Mouse (Mus musculus) stomach, embryonic 15.5 days (tissue): ENCODE measurements around the gene Gucy2g. TPM values are rescaled to one million over a fixed set of nuclear protein-coding genes. Genes with fewer than 3 reads are reported as not detected.

ENCODE experiments used
- ATAC-seq: fragments of 200-750 bp; cut with Nextera tagmentation; 2 replicates; pipeline ENCODE4 v1.8.0; 2017; ENCODE audit warnings: low read depth, moderate number of reproducible peaks, moderate TSS enrichment; ENCODE audit not compliant: insufficient read depth, low FRiP score
- H3K27ac ChIP-seq: fragments of 300-500 bp; sonication (generic); 2 replicates; pipeline ENCODE4 v1.5.1; 2015; ENCODE audit warnings: mild to moderate bottlenecking, inconsistent platforms
- H3K27me3 ChIP-seq: fragments of 300-500 bp; sonication (generic); replicated peaks from 2 replicates; pipeline ENCODE4 v1.6.1; 2015; ENCODE audit warnings: inconsistent platforms
- H3K36me3 ChIP-seq: fragments of 300-500 bp; sonication (generic); 2 replicates; pipeline ENCODE4 v1.6.1; 2015; ENCODE audit warnings: inconsistent platforms
- H3K4me1 ChIP-seq: fragments of 300-500 bp; sonication (generic); 2 replicates; pipeline ENCODE4 v1.6.1; 2015; ENCODE audit warnings: inconsistent platforms
- H3K4me2 ChIP-seq: fragments of 300-500 bp; sonication (generic); 2 replicates; pipeline ENCODE4 v1.6.1; 2015; ENCODE audit warnings: mild to moderate bottlenecking, inconsistent platforms
- H3K4me3 ChIP-seq: fragments of 300-500 bp; sonication (generic); replicated peaks from 2 replicates; pipeline ENCODE4 v1.5.1; 2015; ENCODE audit warnings: inconsistent platforms
- H3K9ac ChIP-seq: fragments of 300-500 bp; sonication (generic); 2 replicates; pipeline ENCODE4 v1.6.1; 2015; ENCODE audit warnings: inconsistent platforms
- H3K9me3 ChIP-seq: fragments of 300-500 bp; sonication (generic); 2 replicates; pipeline ENCODE4 v1.6.1; 2016; ENCODE audit warnings: inconsistent platforms
- WGBS: fragments of 180-500 bp; shearing (Covaris S2); methylation state at CpG from one replicate; pipeline ENCODE4 v1.1.7; 2015; 5-methylcytosine and 5-hydroxymethylcytosine counted together
- polyA plus RNA-seq: library from polyadenylated mRNA; unstranded; fragments of >200 nt; fragmentation: Nextera tagmentation; extraction: Ambion mirVana; gene quantifications from 2 replicates; pipeline ENCODE4 v1.2.1, GENCODE M21; 2015

The Gucy2g gene
- 0.05 and 0.08 TPM in 2 replicates for polyA plus RNA-seq

- Histone ChIP-seq H3K36me3 (no peaks in the 10 kb centered on the region), H3K9me3 (no peaks in the 10 kb centered on the region), H3K27ac (no peak within 1 kb of the TSS), H3K9ac (no peak within 1 kb of the TSS), H3K4me2 (no peak within 1 kb of the TSS), H3K4me1 (0 out of 2 replicates have a peak, but pooled peaks cover 3% of the 10 kb centered on the region), H3K4me3 (no peak within 1 kb of the TSS), H3K27me3 (no peaks in the 10 kb centered on the region)
- WGBS, result 81% methylated on average over 6 of the region's 6 CpGs
- ATAC-seq, result no peak
Measured at GRCm38 (mm10) chr19:55241186-55241645, at the start of gene Gucy2g. Gene Gucy2g (minus strand): TSS chr19:55241236.

GRCm38 (mm10) chr19:55288974-55289373, 47.9 kb upstream of the Gucy2g start:
- peaks cover 10% of the 10 kb centered on the region for H3K36me3 ChIP-seq
- H3K27ac ChIP-seq, result no peak overlapping the region
- no peaks in the 10 kb centered on the region for H3K27me3 ChIP-seq
- no peaks in the 10 kb centered on the region for H3K9me3 ChIP-seq
- H3K9ac ChIP-seq, result no peak overlapping the region
- H3K4me2 ChIP-seq, result no peak overlapping the region
- ATAC-seq, result no peak
- no peaks in the 10 kb centered on the region for H3K4me1 ChIP-seq
- H3K4me3 ChIP-seq, result no peak overlapping the region

GRCm38 (mm10) chr19:55286034-55286433, 45.0 kb upstream of the Gucy2g start:
- Histone ChIP-seq H3K4me3 (no peak overlapping the region), H3K4me2 (no peak overlapping the region), H3K36me3 (peaks cover 12% of the 10 kb centered on the region), H3K9me3 (no peaks in the 10 kb centered on the region), H3K27ac (no peak overlapping the region), H3K27me3 (no peaks in the 10 kb centered on the region), H3K4me1 (no peaks in the 10 kb centered on the region), H3K9ac (no peak overlapping the region)
- no peak for ATAC-seq
- WGBS, result 89% methylated on average over 4 of the region's 4 CpGs

- peak; percentile 89 for ATAC-seq
- no peak overlapping the region for H3K9ac ChIP-seq
- H3K4me2 ChIP-seq, result no peak overlapping the region
- H3K9me3 ChIP-seq, result no peaks in the 10 kb centered on the region
- no peaks in the 10 kb centered on the region for H3K4me1 ChIP-seq
- no peak overlapping the region for H3K27ac ChIP-seq
- WGBS, result 81% methylated on average over 4 of the region's 4 CpGs
- H3K4me3 ChIP-seq, result no peak overlapping the region
- H3K27me3 ChIP-seq, result no peaks in the 10 kb centered on the region
- H3K36me3 ChIP-seq, result peaks cover 18% of the 10 kb centered on the region
Measured at GRCm38 (mm10) chr19:55284093-55284492, 43.1 kb upstream of the Gucy2g start.

- Histone ChIP-seq H3K4me1 (no peaks in the 10 kb centered on the region), H3K27me3 (no peaks in the 10 kb centered on the region), H3K9me3 (no peaks in the 10 kb centered on the region), H3K9ac (no peak overlapping the region), H3K36me3 (peaks cover 13% of the 10 kb centered on the region), H3K27ac (no peak overlapping the region), H3K4me2 (no peak overlapping the region), H3K4me3 (no peak overlapping the region)
- 84% methylated on average over 3 of the region's 3 CpGs for WGBS
- no peak for ATAC-seq
Measured at GRCm38 (mm10) chr19:55276770-55277169, 35.7 kb upstream of the Gucy2g start.

GRCm38 (mm10) chr19:55276100-55276499, 35.1 kb upstream of the Gucy2g start:
- no peaks in the 10 kb centered on the region for H3K9me3 ChIP-seq
- H3K4me3 ChIP-seq, result no peak overlapping the region
- 0 out of 2 replicates have a peak, but pooled peaks cover under 1% of the 10 kb centered on the region for H3K4me1 ChIP-seq
- H3K27me3 ChIP-seq, result no peaks in the 10 kb centered on the region
- H3K9ac ChIP-seq, result no peak overlapping the region
- H3K27ac ChIP-seq, result no peak overlapping the region
- H3K36me3 ChIP-seq, result peaks cover 13% of the 10 kb centered on the region; the same call in 1 of the 2 replicates
- ATAC-seq, result no peak
- H3K4me2 ChIP-seq, result no peak overlapping the region
- 84% methylated on average over 4 of the region's 4 CpGs for WGBS

GRCm38 (mm10) chr19:55273340-55273739, 32.3 kb upstream of the Gucy2g start:
- ATAC-seq, result no peak
- Histone ChIP-seq H3K4me1 (peaks cover 11% of the 10 kb centered on the region; the same call in 1 of the 2 replicates), H3K36me3 (peaks cover 11% of the 10 kb centered on the region; the same call in 1 of the 2 replicates), H3K9me3 (no peaks in the 10 kb centered on the region), H3K9ac (no peak overlapping the region), H3K4me3 (no peak overlapping the region), H3K4me2 (no peak overlapping the region), H3K27ac (no peak overlapping the region), H3K27me3 (no peaks in the 10 kb centered on the region)
- WGBS, result 62% methylated on average over 6 of the region's 6 CpGs

GRCm38 (mm10) chr19:55271448-55271847, 30.4 kb upstream of the Gucy2g start:
- H3K36me3 ChIP-seq, result peaks cover 11% of the 10 kb centered on the region; the same call in 1 of the 2 replicates
- no peak overlapping the region for H3K9ac ChIP-seq
- peaks cover 11% of the 10 kb centered on the region; the same call in 1 of the 2 replicates for H3K4me1 ChIP-seq
- no peak overlapping the region for H3K4me2 ChIP-seq
- 42% methylated on average over 3 of the region's 3 CpGs for WGBS
- ATAC-seq, result peak; percentile 82
- H3K9me3 ChIP-seq, result no peaks in the 10 kb centered on the region
- H3K27ac ChIP-seq, result peak overlapping the region; percentile 83
- H3K27me3 ChIP-seq, result no peaks in the 10 kb centered on the region
- no peak overlapping the region for H3K4me3 ChIP-seq

GRCm38 (mm10) chr19:55269051-55269450, 28.0 kb upstream of the Gucy2g start:
- H3K4me2 ChIP-seq, result no peak overlapping the region
- no peak for ATAC-seq
- H3K27ac ChIP-seq, result peak overlapping the region; percentile 80; the same call in 1 of the 2 replicates
- H3K36me3 ChIP-seq, result peaks cover 11% of the 10 kb centered on the region; the same call in 1 of the 2 replicates
- WGBS, result 81% methylated on average over 5 of the region's 5 CpGs
- H3K9ac ChIP-seq, result no peak overlapping the region
- no peak overlapping the region for H3K4me3 ChIP-seq
- H3K9me3 ChIP-seq, result no peaks in the 10 kb centered on the region
- peaks cover 11% of the 10 kb centered on the region; the same call in 1 of the 2 replicates for H3K4me1 ChIP-seq
- no peaks in the 10 kb centered on the region for H3K27me3 ChIP-seq

GRCm38 (mm10) chr19:55268150-55268549, 27.1 kb upstream of the Gucy2g start:
- no peak overlapping the region for H3K9ac ChIP-seq
- H3K4me3 ChIP-seq, result no peak overlapping the region
- H3K27ac ChIP-seq, result peak overlapping the region; percentile 80
- 41% methylated on average over 3 of the region's 3 CpGs for WGBS
- no peaks in the 10 kb centered on the region for H3K27me3 ChIP-seq
- peaks cover 11% of the 10 kb centered on the region; the same call in 1 of the 2 replicates for H3K4me1 ChIP-seq
- peaks cover 10% of the 10 kb centered on the region; the same call in 1 of the 2 replicates for H3K36me3 ChIP-seq
- no peaks in the 10 kb centered on the region for H3K9me3 ChIP-seq
- ATAC-seq, result peak; percentile 77
- no peak overlapping the region for H3K4me2 ChIP-seq

- 63% methylated on average over 3 of the region's 3 CpGs for whole genome bisulfite sequencing
- no peaks in the 10 kb centered on the region for H3K27me3 ChIP-seq
- peaks cover 11% of the 10 kb centered on the region; the same call in 1 of the 2 replicates for H3K4me1 ChIP-seq
- H3K9me3 ChIP-seq, result no peaks in the 10 kb centered on the region
- ATAC-seq, result no peak
- H3K9ac ChIP-seq, result no peak overlapping the region
- H3K27ac ChIP-seq, result peak overlapping the region; percentile 80
- H3K36me3 ChIP-seq, result peaks cover 6% of the 10 kb centered on the region; the same call in 1 of the 2 replicates
- no peak overlapping the region for H3K4me3 ChIP-seq
- H3K4me2 ChIP-seq, result no peak overlapping the region
Measured at GRCm38 (mm10) chr19:55266786-55267185, 25.8 kb upstream of the Gucy2g start.

GRCm38 (mm10) chr19:55265269-55265668, 24.2 kb upstream of the Gucy2g start:
- Histone ChIP-seq H3K9me3 (no peaks in the 10 kb centered on the region), H3K4me2 (no peak overlapping the region), H3K4me1 (peaks cover 7% of the 10 kb centered on the region; the same call in 1 of the 2 replicates), H3K4me3 (no peak overlapping the region), H3K36me3 (peaks cover 6% of the 10 kb centered on the region; the same call in 1 of the 2 replicates), H3K27ac (no peak overlapping the region), H3K27me3 (no peaks in the 10 kb centered on the region), H3K9ac (no peak overlapping the region)
- 70% methylated on average over 3 of the region's 3 CpGs for WGBS
- no peak for ATAC-seq
